Mouse (Mus musculus) embryonic facial prominence, embryonic 13.5 days (tissue): ENCODE measurements around the gene Smyd1. TPM values are rescaled to one million over a fixed set of nuclear protein-coding genes. Genes with fewer than 3 reads are reported as not detected.

ENCODE experiments used
- ATAC-seq: fragments of 200-750 bp; cut with Nextera tagmentation; 2 replicates; pipeline ENCODE4 v1.8.0; 2017; ENCODE audit warnings: low read depth; ENCODE audit not compliant: insufficient number of reproducible peaks, insufficient read depth, low FRiP score, low TSS enrichment
- H3K27ac ChIP-seq: fragments of 300-500 bp; sonication (generic); 2 replicates; pipeline ENCODE4 v1.5.1; 2015; ENCODE audit warnings: moderate library complexity, mild to moderate bottlenecking, inconsistent platforms
- H3K27me3 ChIP-seq: fragments of 300-500 bp; sonication (generic); 2 replicates; pipeline ENCODE4 v1.6.1; 2015; ENCODE audit warnings: mild to moderate bottlenecking, inconsistent platforms
- H3K36me3 ChIP-seq: fragments of 300-500 bp; sonication (generic); 2 replicates; pipeline ENCODE4 v1.6.1; 2015; ENCODE audit warnings: mild to moderate bottlenecking, inconsistent platforms
- H3K4me1 ChIP-seq: fragments of 300-500 bp; sonication (generic); 2 replicates; pipeline ENCODE4 v1.6.1; 2015; ENCODE audit warnings: inconsistent platforms
- H3K4me2 ChIP-seq: fragments of 300-500 bp; sonication (generic); 2 replicates; pipeline ENCODE4 v1.6.1; 2015; ENCODE audit warnings: moderate library complexity, mild to moderate bottlenecking, inconsistent platforms
- H3K4me3 ChIP-seq: fragments of 300-500 bp; sonication (generic); 2 replicates; pipeline ENCODE4 v1.5.1; 2015; ENCODE audit warnings: mild to moderate bottlenecking, inconsistent platforms
- H3K9ac ChIP-seq: fragments of 300-500 bp; sonication (generic); 2 replicates; pipeline ENCODE4 v1.6.1; 2015; ENCODE audit warnings: mild to moderate bottlenecking, inconsistent platforms
- H3K9me3 ChIP-seq: fragments of 300-500 bp; sonication (generic); 2 replicates; pipeline ENCODE4 v1.6.1; 2016; ENCODE audit warnings: inconsistent platforms
- WGBS: fragments of 180-500 bp; shearing (Covaris S2); methylation state at CpG from one replicate; pipeline ENCODE4 v1.1.7; 2015; ENCODE audit warnings: mixed read lengths; 5-methylcytosine and 5-hydroxymethylcytosine counted together
- polyA plus RNA-seq: library from polyadenylated mRNA; unstranded; fragments of >200 nt; fragmentation: Nextera tagmentation; extraction: Ambion mirVana; gene quantifications from 2 replicates; pipeline ENCODE4 v1.2.1, GENCODE M21; 2015

Smyd1 gene
- polyA plus RNA-seq, 1 experiment from 2014 or later = 1.3 TPM

- WGBS = 85% methylated on average over 7 of the region's 7 CpGs
- no peak within 1 kb of the TSS for H3K4me3 ChIP-seq
- H3K4me2 ChIP-seq = no peak within 1 kb of the TSS
- H3K36me3 ChIP-seq = no peaks in the 10 kb centered on the region
- no peaks in the 10 kb centered on the region for H3K4me1 ChIP-seq
- H3K9ac ChIP-seq = no peak within 1 kb of the TSS
- ATAC-seq = no peak
- no peaks in the 10 kb centered on the region for H3K9me3 ChIP-seq
- no peak within 1 kb of the TSS for H3K27ac ChIP-seq
- H3K27me3 ChIP-seq = no peaks in the 10 kb centered on the region
Observed at GRCm38 (mm10) chr6:71322491-71322921, 473 bp upstream of the Smyd1 start, which contains the start of gene Cd8b1. TSS of gene Cd8b1 (plus strand) at chr6:71322788.

- WGBS = 89% methylated on average over 8 of the region's 8 CpGs
Observed at GRCm38 (mm10) chr6:71307486-71307885, 14.5 kb downstream of the Smyd1 start.

GRCm38 (mm10) chr6:71302097-71302731 is 19.8 kb downstream of the Smyd1 start:
- Histone ChIP-seq H3K36me3 (no peaks in the 10 kb centered on the region), H3K27ac (no peak overlapping the region), H3K9ac (no peak overlapping the region), H3K27me3 (no peaks in the 10 kb centered on the region), H3K4me2 (no peak overlapping the region), H3K4me1 (no peaks in the 10 kb centered on the region), H3K4me3 (no peak overlapping the region), H3K9me3 (no peaks in the 10 kb centered on the region)
- WGBS = 66% methylated on average over 6 of the region's 6 CpGs
- ATAC-seq = no peak

More at GRCm38 (mm10) chr6:71307486-71307885, 14.5 kb downstream of the Smyd1 start:
- H3K27me3 ChIP-seq = no peaks in the 10 kb centered on the region
- H3K27ac ChIP-seq = no peak overlapping the region
- H3K4me1 ChIP-seq = no peaks in the 10 kb centered on the region
- ATAC-seq = no peak
- no peaks in the 10 kb centered on the region for H3K36me3 ChIP-seq
- no peaks in the 10 kb centered on the region for H3K9me3 ChIP-seq
- H3K9ac ChIP-seq = no peak overlapping the region
- no peak overlapping the region for H3K4me3 ChIP-seq
- no peak overlapping the region for H3K4me2 ChIP-seq

- Histone ChIP-seq H3K4me3 (no peak overlapping the region), H3K4me1 (no peaks in the 10 kb centered on the region), H3K9ac (no peak overlapping the region), H3K27ac (no peak overlapping the region), H3K27me3 (no peaks in the 10 kb centered on the region), H3K9me3 (no peaks in the 10 kb centered on the region), H3K36me3 (no peaks in the 10 kb centered on the region), H3K4me2 (no peak overlapping the region)
- 33% methylated on average over 3 of the region's 3 CpGs for WGBS
- no peak for ATAC-seq
Observed at GRCm38 (mm10) chr6:71298751-71299150, 23.3 kb downstream of the Smyd1 start.

- Histone ChIP-seq H3K36me3 (no peaks in the 10 kb centered on the region), H3K4me2 (no peak overlapping the region), H3K4me3 (no peak overlapping the region), H3K27ac (no peak overlapping the region), H3K4me1 (no peaks in the 10 kb centered on the region), H3K9me3 (no peaks in the 10 kb centered on the region), H3K27me3 (no peaks in the 10 kb centered on the region), H3K9ac (no peak overlapping the region)
- 69% methylated on average over 2 of the region's 2 CpGs for WGBS
- no peak for ATAC-seq
Observed at GRCm38 (mm10) chr6:71298051-71298450, 24.0 kb downstream of the Smyd1 start.

GRCm38 (mm10) chr6:71295303-71295702 is 26.7 kb downstream of the Smyd1 start:
- no peak for ATAC-seq
- Histone ChIP-seq H3K36me3 (no peaks in the 10 kb centered on the region), H3K4me1 (no peaks in the 10 kb centered on the region), H3K27ac (no peak overlapping the region), H3K27me3 (no peaks in the 10 kb centered on the region), H3K4me3 (no peak overlapping the region), H3K9ac (no peak overlapping the region), H3K4me2 (no peak overlapping the region), H3K9me3 (no peaks in the 10 kb centered on the region)
- WGBS = 71% methylated on average over 6 of the region's 6 CpGs

- Histone ChIP-seq H3K9ac (no peak overlapping the region), H3K4me2 (no peak overlapping the region), H3K27me3 (no peaks in the 10 kb centered on the region), H3K9me3 (no peaks in the 10 kb centered on the region), H3K36me3 (no peaks in the 10 kb centered on the region), H3K27ac (no peak overlapping the region), H3K4me3 (no peak overlapping the region), H3K4me1 (no peaks in the 10 kb centered on the region)
- WGBS = 83% methylated on average over 14 of the region's 14 CpGs
- ATAC-seq = no peak
Observed at GRCm38 (mm10) chr6:71293509-71293908, 28.5 kb downstream of the Smyd1 start.

GRCm38 (mm10) chr6:71279418-71279817 is 42.6 kb downstream of the Smyd1 start:
- no peak overlapping the region for H3K27ac ChIP-seq
- H3K9ac ChIP-seq = no peak overlapping the region
- peaks cover 6% of the 10 kb centered on the region for H3K36me3 ChIP-seq
- H3K4me1 ChIP-seq = no peaks in the 10 kb centered on the region
- no peaks in the 10 kb centered on the region for H3K9me3 ChIP-seq
- no peak overlapping the region for H3K4me2 ChIP-seq
- WGBS = 79% methylated on average over 1 of the region's 1 CpGs
- no peak for ATAC-seq
- H3K4me3 ChIP-seq = no peak overlapping the region
- H3K27me3 ChIP-seq = no peaks in the 10 kb centered on the region

- 93% methylated on average over 1 of the region's 1 CpGs for WGBS
- ATAC-seq = no peak
- Histone ChIP-seq H3K4me2 (no peak overlapping the region), H3K9me3 (no peaks in the 10 kb centered on the region), H3K4me1 (peaks cover 14% of the 10 kb centered on the region), H3K36me3 (no peaks in the 10 kb centered on the region), H3K4me3 (no peak overlapping the region), H3K27ac (no peak overlapping the region), H3K27me3 (no peaks in the 10 kb centered on the region), H3K9ac (no peak overlapping the region)
Observed at GRCm38 (mm10) chr6:71274621-71275020, 47.4 kb downstream of the Smyd1 start.

- WGBS = 98% methylated on average over 1 of the region's 1 CpGs
- ATAC-seq = no peak
- Histone ChIP-seq H3K27me3 (no peaks in the 10 kb centered on the region), H3K4me2 (no peak overlapping the region), H3K36me3 (no peaks in the 10 kb centered on the region), H3K9ac (no peak overlapping the region), H3K27ac (no peak overlapping the region), H3K9me3 (no peaks in the 10 kb centered on the region), H3K4me1 (peaks cover 14% of the 10 kb centered on the region), H3K4me3 (no peak overlapping the region)
Observed at GRCm38 (mm10) chr6:71273715-71274114, 48.3 kb downstream of the Smyd1 start.

- H3K4me1 ChIP-seq = peaks cover 14% of the 10 kb centered on the region
- WGBS = under 1% methylated on average over 11 of the region's 11 CpGs
Observed at GRCm38 (mm10) chr6:71272316-71272741, 49.7 kb downstream of the Smyd1 start.

More at GRCm38 (mm10) chr6:71272316-71272741, 49.7 kb downstream of the Smyd1 start:
- peak overlapping the region; percentile 96 for H3K27ac ChIP-seq
- no peaks in the 10 kb centered on the region for H3K36me3 ChIP-seq
- H3K9me3 ChIP-seq = no peaks in the 10 kb centered on the region
- H3K4me2 ChIP-seq = peak overlapping the region; percentile 77
- H3K9ac ChIP-seq = peak overlapping the region; percentile 99
- ATAC-seq = no peak; the same call in 1 of the 2 replicates
- no peaks in the 10 kb centered on the region for H3K27me3 ChIP-seq
- H3K4me3 ChIP-seq = peak overlapping the region; percentile 93
